Comparison of ENCODE assay signal across 8 mouse cellular contexts in genomic region chr7:82867271-82868121, GRCm38 (mm10). TPM values are rescaled to one million over a fixed set of nuclear protein-coding genes. Genes with fewer than 3 reads are reported as not detected.
DNase-seq lines count a peak whose midpoint lies in the region; ATAC-seq and TF ChIP-seq lines count a peak whose summit lies in the region.

Gene Mex3b, plus strand, starts transcription at chr7:82867333.

- ATAC-seq in heart, embryonic 14.5 days (ENCODE audit: insufficient number of reproducible peaks, insufficient read depth, low FRiP score, low read depth), result no peak
- ATAC-seq in liver, embryonic 12.5 days, result peak; percentile 9; the same call in 1 of the 2 replicates
- ATAC-seq in neural tube, embryonic 12.5 days (ENCODE audit: low FRiP score, low read depth), result no peak

- under 1% methylated on average over 73 of the region's 87 CpGs for WGBS in heart, embryonic 14.5 days
- WGBS in liver, embryonic 12.5 days (ENCODE audit: insufficient replicate concordance), result under 1% methylated on average over 81 of the region's 87 CpGs
- WGBS in neural tube, embryonic 12.5 days, result under 1% methylated on average over 87 of the region's 87 CpGs

- TF ChIP-seq CTCF in embryonic fibroblast, embryonic 13.5 days (IDR thresholded peaks at IDR 0.05; ENCODE audit: borderline replicate concordance, insufficient read depth, low read length), result no peak
- TF ChIP-seq CTCF in testis, adult 2 months (IDR thresholded peaks at IDR 0.05; ENCODE audit: control insufficient read depth, insufficient read depth, insufficient replicate concordance, low read depth, low read length), result no peak

- H3K9ac ChIP-seq in heart, embryonic 14.5 days (ENCODE audit: low read length), result peak within 1 kb of the TSS; percentile 98
- peak within 1 kb of the TSS; percentile 75 for H3K9ac ChIP-seq in liver, embryonic 12.5 days
- H3K9ac ChIP-seq in neural tube, embryonic 12.5 days, result peak within 1 kb of the TSS; percentile 100

- peak within 1 kb of the TSS; percentile 95 for H3K4me3 ChIP-seq in embryonic fibroblast, embryonic 13.5 days (ENCODE audit: insufficient read depth, low read length)
- peak within 1 kb of the TSS; percentile 92 to 95 for H3K4me3 ChIP-seq in heart, embryonic 14.5 days (ENCODE audit: control insufficient read depth in 1 of 2, insufficient read depth in 1 of 2, low read depth in 1 of 2, low read length in 2 of 2)
- peak within 1 kb of the TSS; percentile 69 for H3K4me3 ChIP-seq in liver, embryonic 12.5 days
- H3K4me3 ChIP-seq in neural tube, embryonic 12.5 days, result peak within 1 kb of the TSS; percentile 100
- H3K4me3 ChIP-seq in testis, adult 2 months (ENCODE audit: control insufficient read depth, low read depth, low read length), result peak within 1 kb of the TSS; percentile 94

- H3K27me3 ChIP-seq in heart, embryonic 14.5 days (ENCODE audit: control insufficient read depth, insufficient read depth, low read length), result no peaks in the 10 kb centered on the region
- peaks cover 69% of the 10 kb centered on the region for H3K27me3 ChIP-seq in liver, embryonic 12.5 days (replicated peaks)
- H3K27me3 ChIP-seq in neural tube, embryonic 12.5 days (replicated peaks), result no peaks in the 10 kb centered on the region
- 0 out of 2 replicates have a peak, but pooled peaks cover 2% of the 10 kb centered on the region for H3K27me3 ChIP-seq in testis, adult 2 months (ENCODE audit: control insufficient read depth, insufficient read depth, low read length)

- no peaks in the 10 kb centered on the region for H3K9me3 ChIP-seq in heart, embryonic 14.5 days (ENCODE audit: control insufficient read depth, low read length)
- no peaks in the 10 kb centered on the region for H3K9me3 ChIP-seq in liver, embryonic 12.5 days (replicated peaks)
- no peaks in the 10 kb centered on the region for H3K9me3 ChIP-seq in neural tube, embryonic 12.5 days

- H3K4me2 ChIP-seq in heart, embryonic 14.5 days (ENCODE audit: low read length), result peak within 1 kb of the TSS; percentile 80
- peak within 1 kb of the TSS; percentile 87 for H3K4me2 ChIP-seq in liver, embryonic 12.5 days
- peak within 1 kb of the TSS; percentile 96 for H3K4me2 ChIP-seq in neural tube, embryonic 12.5 days (replicated peaks)

- peak; percentile 73 for TF ChIP-seq POLR2A in embryonic fibroblast, embryonic 13.5 days (IDR thresholded peaks at IDR 0.05; ENCODE audit: low read depth, low read length)
- TF ChIP-seq POLR2A in testis, adult 2 months (IDR thresholded peaks at IDR 0.05; ENCODE audit: control insufficient read depth, low read depth, low read length), result no peak

- DNase-seq in B cell, adult 2 months, result peak; percentile 63 to 68
- DNase-seq in adrenal gland, postnatal 36 days, result peak; percentile 62 to 79
- DNase-seq in kidney, postnatal 10 days, result peak; percentile 79

- peak within 1 kb of the TSS; percentile 80 for H3K27ac ChIP-seq in embryonic fibroblast, embryonic 13.5 days (ENCODE audit: insufficient read depth, low read length)
- H3K27ac ChIP-seq in heart, embryonic 14.5 days (replicated peaks in 1 of 2; ENCODE audit: control insufficient read depth in 1 of 2, insufficient read depth in 1 of 2, low read depth in 2 of 2, low read length in 2 of 2), result peak within 1 kb of the TSS; percentile 90 to 99
- peak within 1 kb of the TSS; percentile 84 for H3K27ac ChIP-seq in liver, embryonic 12.5 days
- H3K27ac ChIP-seq in neural tube, embryonic 12.5 days, result peak within 1 kb of the TSS; percentile 100
- peak within 1 kb of the TSS; percentile 82 for H3K27ac ChIP-seq in testis, adult 2 months (ENCODE audit: control insufficient read depth, insufficient read depth, low read depth, low read length)

- H3K36me3 ChIP-seq in heart, embryonic 14.5 days (ENCODE audit: control insufficient read depth, insufficient read depth, low read length), result peaks cover 21% of the 10 kb centered on the region
- H3K36me3 ChIP-seq in liver, embryonic 12.5 days, result 0 out of 2 replicates have a peak, but pooled peaks cover 6% of the 10 kb centered on the region
- peaks cover 24% of the 10 kb centered on the region for H3K36me3 ChIP-seq in neural tube, embryonic 12.5 days
- H3K36me3 ChIP-seq in testis, adult 2 months (ENCODE audit: control insufficient read depth, insufficient read depth, low read length), result no peaks in the 10 kb centered on the region

- no peaks in the 10 kb centered on the region for H3K4me1 ChIP-seq in embryonic fibroblast, embryonic 13.5 days (ENCODE audit: control insufficient read depth, insufficient read depth, low read length)
- H3K4me1 ChIP-seq in heart, embryonic 14.5 days (ENCODE audit: control insufficient read depth in 2 of 2, insufficient read depth in 2 of 2, low read length in 2 of 2), result peaks cover 14 to 27% of the 10 kb centered on the region in 2 experiments
- peaks cover 44% of the 10 kb centered on the region for H3K4me1 ChIP-seq in liver, embryonic 12.5 days
- H3K4me1 ChIP-seq in neural tube, embryonic 12.5 days, result peaks cover 32% of the 10 kb centered on the region
- H3K4me1 ChIP-seq in testis, adult 2 months (ENCODE audit: control insufficient read depth, insufficient read depth, low read length), result peaks cover 16% of the 10 kb centered on the region

RNA-seq across cellular contexts. Expression of gene Mex3b, which starts in this region (rescaled TPM):
- total RNA-seq in adrenal gland, postnatal 36 days (2021), result 1 to 10 TPM; 2.0 to 2.1 TPM
- 18.9 and 23.6 TPM in 2 replicates for polyA plus RNA-seq in embryonic fibroblast, embryonic 13.5 days (2011; ENCODE audit: insufficient read length, low read depth, missing spikeins)
- 8.7 and 10.3 TPM in 2 replicates for polyA plus RNA-seq in heart, embryonic 14.5 days (2014; fragmentation: Nextera tagmentation; extraction: Ambion mirVana)
- 2.7 and 3.2 TPM in 2 replicates for polyA plus RNA-seq in liver, embryonic 12.5 days (2016; fragmentation: Nextera tagmentation; extraction: Ambion mirVana)
- 42.9 and 44.0 TPM in 2 replicates for polyA plus RNA-seq in neural tube, embryonic 12.5 days (2016; fragmentation: Nextera tagmentation; extraction: Ambion mirVana)
- 54.8 and 61.3 TPM in 2 replicates for polyA plus RNA-seq in testis, adult 2 months (2012; rRNA removed)
